Mouse (Mus musculus): ENCODE results near the gene Snapc2. TPM values are rescaled to one million over a fixed set of nuclear protein-coding genes. Genes with fewer than 3 reads are reported as not detected.

The Snapc2 gene
- polyA plus RNA-seq, 1 experiment from 2014 or later = 61.9 TPM

GRCm38 (mm10) chr8:4214006-4214980, 38.6 kb upstream of the Snapc2 start:
- H3K36me3 ChIP-seq (ENCODE audit: insufficient read depth, low read length) = peaks cover 11% of the 10 kb centered on the region; the same call in 1 of the 2 replicates
- H3K9ac ChIP-seq (replicated peaks; ENCODE audit: low read length) = peak overlapping the region; percentile 62
- peak; percentile 53 for ATAC-seq (ENCODE audit: low FRiP score, low TSS enrichment)
- peaks cover 39% of the 10 kb centered on the region for H3K27me3 ChIP-seq (ENCODE audit: insufficient read depth, low read length)
- peak overlapping the region; percentile 49 for H3K4me3 ChIP-seq (ENCODE audit: low read length)
- peak overlapping the region; percentile 65 for H3K27ac ChIP-seq (ENCODE audit: low read length)
- 11% methylated on average over 33 of the region's 33 CpGs for WGBS
- peaks cover 30% of the 10 kb centered on the region for H3K4me1 ChIP-seq (ENCODE audit: insufficient read depth, low read length)
- peak overlapping the region; percentile 83 for H3K4me2 ChIP-seq (replicated peaks; ENCODE audit: low read depth, low read length)
- H3K9me3 ChIP-seq (ENCODE audit: low read length) = peaks cover 3% of the 10 kb centered on the region; the same call in 1 of the 2 replicates

GRCm38 (mm10) chr8:4216296-4216695, 36.6 kb upstream of the Snapc2 start:
- Histone ChIP-seq H3K4me3 (ENCODE audit: low read length) (peak overlapping the region; percentile 46), H3K9me3 (ENCODE audit: low read length) (no peaks in the 10 kb centered on the region), H3K9ac (replicated peaks; ENCODE audit: low read length) (peak overlapping the region; percentile 64), H3K4me1 (ENCODE audit: insufficient read depth, low read length) (peaks cover 30% of the 10 kb centered on the region), H3K36me3 (ENCODE audit: insufficient read depth, low read length) (no peaks in the 10 kb centered on the region), H3K27me3 (ENCODE audit: insufficient read depth, low read length) (peaks cover 39% of the 10 kb centered on the region), H3K4me2 (replicated peaks; ENCODE audit: low read depth, low read length) (peak overlapping the region; percentile 66), H3K27ac (ENCODE audit: low read length) (no peak overlapping the region)
- no peak for ATAC-seq (ENCODE audit: low FRiP score, low TSS enrichment)
- 8% methylated on average over 18 of the region's 18 CpGs for WGBS

- Histone ChIP-seq H3K27ac (ENCODE audit: low read length) (no peak within 1 kb of the TSS), H3K27me3 (ENCODE audit: insufficient read depth, low read length) (peaks cover 39% of the 10 kb centered on the region), H3K9ac (replicated peaks; ENCODE audit: low read length) (peak within 1 kb of the TSS; percentile 64), H3K4me2 (replicated peaks; ENCODE audit: low read depth, low read length) (peak within 1 kb of the TSS; percentile 66), H3K4me3 (ENCODE audit: low read length) (peak within 1 kb of the TSS; percentile 46), H3K4me1 (ENCODE audit: insufficient read depth, low read length) (peaks cover 30% of the 10 kb centered on the region), H3K9me3 (ENCODE audit: low read length) (no peaks in the 10 kb centered on the region), H3K36me3 (ENCODE audit: insufficient read depth, low read length) (no peaks in the 10 kb centered on the region)
- ATAC-seq (ENCODE audit: low FRiP score, low TSS enrichment) = peak; percentile 60
- 2% methylated on average over 44 of the region's 44 CpGs for WGBS
Observed at GRCm38 (mm10) chr8:4216791-4217621, 35.9 kb upstream of the Snapc2 start, which contains the start of gene Prr36. Gene Prr36 (minus strand): TSS chr8:4217459.

GRCm38 (mm10) chr8:4219617-4220016, 33.3 kb upstream of the Snapc2 start:
- 88% methylated on average over 3 of the region's 3 CpGs for WGBS
- Histone ChIP-seq H3K36me3 (ENCODE audit: insufficient read depth, low read length) (no peaks in the 10 kb centered on the region), H3K4me2 (replicated peaks; ENCODE audit: low read depth, low read length) (no peak overlapping the region), H3K4me3 (ENCODE audit: low read length) (no peak overlapping the region), H3K4me1 (ENCODE audit: insufficient read depth, low read length) (peaks cover 11% of the 10 kb centered on the region; the same call in 1 of the 2 replicates), H3K9me3 (ENCODE audit: low read length) (no peaks in the 10 kb centered on the region), H3K27me3 (ENCODE audit: insufficient read depth, low read length) (peaks cover 35% of the 10 kb centered on the region), H3K27ac (ENCODE audit: low read length) (no peak overlapping the region), H3K9ac (replicated peaks; ENCODE audit: low read length) (no peak overlapping the region)
- ATAC-seq (ENCODE audit: low FRiP score, low TSS enrichment) = no peak

GRCm38 (mm10) chr8:4222059-4222458, 30.8 kb upstream of the Snapc2 start:
- Histone ChIP-seq H3K4me3 (ENCODE audit: low read length) (no peak overlapping the region), H3K4me1 (ENCODE audit: insufficient read depth, low read length) (peaks cover 6% of the 10 kb centered on the region), H3K27me3 (ENCODE audit: insufficient read depth, low read length) (peaks cover 13% of the 10 kb centered on the region), H3K9me3 (ENCODE audit: low read length) (no peaks in the 10 kb centered on the region), H3K4me2 (replicated peaks; ENCODE audit: low read depth, low read length) (no peak overlapping the region), H3K36me3 (ENCODE audit: insufficient read depth, low read length) (no peaks in the 10 kb centered on the region), H3K27ac (ENCODE audit: low read length) (no peak overlapping the region), H3K9ac (replicated peaks; ENCODE audit: low read length) (no peak overlapping the region)
- no peak for ATAC-seq (ENCODE audit: low FRiP score, low TSS enrichment)

GRCm38 (mm10) chr8:4226323-4226722, 26.6 kb upstream of the Snapc2 start:
- peak overlapping the region; percentile 60 for H3K4me2 ChIP-seq (replicated peaks; ENCODE audit: low read depth, low read length)
- no peaks in the 10 kb centered on the region for H3K9me3 ChIP-seq (ENCODE audit: low read length)
- H3K9ac ChIP-seq (replicated peaks; ENCODE audit: low read length) = peak overlapping the region; percentile 52
- H3K4me1 ChIP-seq (ENCODE audit: insufficient read depth, low read length) = peaks cover 7% of the 10 kb centered on the region
- ATAC-seq (ENCODE audit: low FRiP score, low TSS enrichment) = peak; percentile 18; the same call in 1 of the 2 replicates
- 18% methylated on average over 4 of the region's 4 CpGs for WGBS
- H3K4me3 ChIP-seq (ENCODE audit: low read length) = peak overlapping the region; percentile 43
- H3K27ac ChIP-seq (ENCODE audit: low read length) = no peak overlapping the region
- H3K36me3 ChIP-seq (ENCODE audit: insufficient read depth, low read length) = no peaks in the 10 kb centered on the region
- peaks cover 2% of the 10 kb centered on the region; the same call in 1 of the 2 replicates for H3K27me3 ChIP-seq (ENCODE audit: insufficient read depth, low read length)

- Histone ChIP-seq H3K9ac (replicated peaks; ENCODE audit: low read length) (peak within 1 kb of the TSS; percentile 52), H3K4me2 (replicated peaks; ENCODE audit: low read depth, low read length) (peak within 1 kb of the TSS; percentile 60), H3K4me1 (ENCODE audit: insufficient read depth, low read length) (peaks cover 7% of the 10 kb centered on the region), H3K4me3 (ENCODE audit: low read length) (peak within 1 kb of the TSS; percentile 43), H3K27ac (ENCODE audit: low read length) (no peak within 1 kb of the TSS), H3K9me3 (ENCODE audit: low read length) (no peaks in the 10 kb centered on the region), H3K27me3 (ENCODE audit: insufficient read depth, low read length) (peaks cover 2% of the 10 kb centered on the region; the same call in 1 of the 2 replicates), H3K36me3 (ENCODE audit: insufficient read depth, low read length) (no peaks in the 10 kb centered on the region)
- 4% methylated on average over 33 of the region's 33 CpGs for WGBS
- ATAC-seq (ENCODE audit: low FRiP score, low TSS enrichment) = peak; percentile 82
Observed at GRCm38 (mm10) chr8:4226739-4227347, 26.0 kb upstream of the Snapc2 start, which contains the start of gene Lrrc8e. Gene Lrrc8e (plus strand): TSS chr8:4226827.

GRCm38 (mm10) chr8:4227919-4228318, 25.0 kb upstream of the Snapc2 start:
- H3K9ac ChIP-seq (replicated peaks; ENCODE audit: low read length) = no peak overlapping the region
- H3K36me3 ChIP-seq (ENCODE audit: insufficient read depth, low read length) = no peaks in the 10 kb centered on the region
- H3K4me1 ChIP-seq (ENCODE audit: insufficient read depth, low read length) = peaks cover 7% of the 10 kb centered on the region
- peaks cover 2% of the 10 kb centered on the region; the same call in 1 of the 2 replicates for H3K27me3 ChIP-seq (ENCODE audit: insufficient read depth, low read length)
- no peak overlapping the region for H3K4me3 ChIP-seq (ENCODE audit: low read length)
- H3K27ac ChIP-seq (ENCODE audit: low read length) = no peak overlapping the region
- ATAC-seq (ENCODE audit: low FRiP score, low TSS enrichment) = no peak
- H3K9me3 ChIP-seq (ENCODE audit: low read length) = no peaks in the 10 kb centered on the region
- 92% methylated on average over 4 of the region's 4 CpGs for WGBS
- H3K4me2 ChIP-seq (replicated peaks; ENCODE audit: low read depth, low read length) = no peak overlapping the region

- no peaks in the 10 kb centered on the region for H3K9me3 ChIP-seq (ENCODE audit: low read length)
- no peaks in the 10 kb centered on the region for H3K36me3 ChIP-seq (ENCODE audit: insufficient read depth, low read length)
- no peak for ATAC-seq (ENCODE audit: low FRiP score, low TSS enrichment)
- WGBS = 73% methylated on average over 5 of the region's 5 CpGs
- no peak overlapping the region for H3K4me3 ChIP-seq (ENCODE audit: low read length)
- no peak overlapping the region for H3K4me2 ChIP-seq (replicated peaks; ENCODE audit: low read depth, low read length)
- peaks cover 2% of the 10 kb centered on the region; the same call in 1 of the 2 replicates for H3K27me3 ChIP-seq (ENCODE audit: insufficient read depth, low read length)
- H3K4me1 ChIP-seq (ENCODE audit: insufficient read depth, low read length) = peaks cover 7% of the 10 kb centered on the region
- H3K27ac ChIP-seq (ENCODE audit: low read length) = no peak overlapping the region
- no peak overlapping the region for H3K9ac ChIP-seq (replicated peaks; ENCODE audit: low read length)
Observed at GRCm38 (mm10) chr8:4229784-4230183, 23.1 kb upstream of the Snapc2 start.
